Mouse (Mus musculus) hindbrain, postnatal 0 days (tissue): ENCODE results near the gene Pdp2. TPM values are rescaled to one million over a fixed set of nuclear protein-coding genes. Genes with fewer than 3 reads are reported as not detected.

Experiments
- ATAC-seq: fragments of 200-750 bp; cut with Nextera tagmentation; 2 replicates; pipeline ENCODE4 v1.8.0; 2017; ENCODE audit warnings: mild to moderate bottlenecking, moderate TSS enrichment, moderate library complexity
- DNase-seq: peaks from one replicate; pipeline ENCODE4 v3.0.0-alpha.2; 2015; ENCODE audit warnings: low spot score
- H3K27ac ChIP-seq: fragments of 300-500 bp; sonication (generic); 2 replicates; pipeline ENCODE4 v1.5.1; 2014; ENCODE audit warnings: mild to moderate bottlenecking
- H3K27me3 ChIP-seq: fragments of 300-500 bp; sonication (generic); 2 replicates; pipeline ENCODE4 v1.6.1; 2014; ENCODE audit warnings: low read length, mixed read lengths; ENCODE audit not compliant: insufficient read depth
- H3K36me3 ChIP-seq: fragments of 300-500 bp; sonication (generic); 2 replicates; pipeline ENCODE4 v1.6.1; 2014; ENCODE audit warnings: low read length, mixed read lengths; ENCODE audit not compliant: insufficient read depth
- H3K4me1 ChIP-seq: fragments of 300-500 bp; sonication (generic); 2 replicates; pipeline ENCODE4 v1.6.1; 2014; ENCODE audit warnings: antibody characterized with exemption, low read length, mixed read lengths; ENCODE audit not compliant: insufficient read depth
- H3K4me2 ChIP-seq: fragments of 300-500 bp; sonication (generic); 2 replicates; pipeline ENCODE4 v1.6.1; 2014; ENCODE audit warnings: low read depth, mild to moderate bottlenecking, low read length, moderate library complexity, mixed read lengths
- H3K4me3 ChIP-seq: fragments of 300-500 bp; sonication (generic); 2 replicates; pipeline ENCODE4 v1.5.1; 2014; ENCODE audit warnings: low read length
- H3K9ac ChIP-seq: fragments of 300-500 bp; sonication (generic); replicated peaks from 2 replicates; pipeline ENCODE4 v1.6.1; 2014; ENCODE audit warnings: mild to moderate bottlenecking, low read length, moderate library complexity, mixed read lengths
- H3K9me3 ChIP-seq: fragments of 300-500 bp; sonication (generic); 2 replicates; pipeline ENCODE4 v1.6.1; 2016; ENCODE audit warnings: low read length, mixed read lengths
- CTCF ChIP-seq: IDR thresholded peaks from 2 replicates; pipeline ENCODE4 v1.5.1; 2016; ENCODE audit warnings: antibody characterized with exemption, control low read depth, low read depth
- WGBS: fragments of 180-500 bp; shearing (Covaris S2); extraction: QIAGEN DNeasy Blood & Tissue Kit; methylation state at CpG from one replicate; pipeline ENCODE4 v1.1.7; 2014; 5-methylcytosine and 5-hydroxymethylcytosine counted together
- polyA plus RNA-seq: library from polyadenylated mRNA; unstranded; fragments of >200 nt; fragmentation: Nextera tagmentation; extraction: Ambion mirVana; gene quantifications from 2 replicates; pipeline ENCODE4 v1.2.1, GENCODE M21; 2015
- total RNA-seq: library from RNA; depleted of rRNA; stranded (reverse); fragments of >200 nt; gene quantifications from 2 replicates; pipeline ENCODE4 v1.2.3, GENCODE M21; 2014

The Pdp2 gene
- total and polyA plus RNA-seq, 2 experiments from 2014 or later: 12.3 to 14.2 TPM

- WGBS: 78% methylated on average over 5 of the region's 5 CpGs
- no peak overlapping the region for H3K4me3 ChIP-seq
Observed at GRCm38 (mm10) chr8:104620765-104621164, 29.5 kb downstream of the Pdp2 start.

GRCm38 (mm10) chr8:104624161-104624560, 32.9 kb downstream of the Pdp2 start, which contains the start of gene Cdh16:
Cdh16 (minus strand) TSS chr8:104624396.
- H3K4me1 ChIP-seq: no peaks in the 10 kb centered on the region
- no peak within 1 kb of the TSS for H3K27ac ChIP-seq
- H3K36me3 ChIP-seq: no peaks in the 10 kb centered on the region
- H3K9me3 ChIP-seq: no peaks in the 10 kb centered on the region
- ATAC-seq (no peak), DNase-seq (no peak)
- no peak within 1 kb of the TSS for H3K4me3 ChIP-seq
- no peak for TF ChIP-seq CTCF
- WGBS: 75% methylated on average over 6 of the region's 6 CpGs
- no peak within 1 kb of the TSS for H3K4me2 ChIP-seq
- H3K9ac ChIP-seq: no peak within 1 kb of the TSS
- H3K27me3 ChIP-seq: no peaks in the 10 kb centered on the region

More at GRCm38 (mm10) chr8:104620765-104621164, 29.5 kb downstream of the Pdp2 start:
- Histone ChIP-seq H3K9ac (no peak overlapping the region), H3K36me3 (no peaks in the 10 kb centered on the region), H3K4me1 (no peaks in the 10 kb centered on the region), H3K9me3 (no peaks in the 10 kb centered on the region), H3K27ac (no peak overlapping the region), H3K4me2 (no peak overlapping the region), H3K27me3 (no peaks in the 10 kb centered on the region)
- no peak for TF ChIP-seq CTCF
- no peak for DNase-seq
- ATAC-seq: no peak

GRCm38 (mm10) chr8:104627065-104627740, 36.0 kb downstream of the Pdp2 start:
- H3K27ac ChIP-seq: no peak overlapping the region
- no peak for DNase-seq
- H3K4me1 ChIP-seq: peaks cover 3% of the 10 kb centered on the region
- no peak overlapping the region for H3K4me3 ChIP-seq
- no peaks in the 10 kb centered on the region for H3K9me3 ChIP-seq
- 62% methylated on average over 4 of the region's 4 CpGs for WGBS
- H3K27me3 ChIP-seq: no peaks in the 10 kb centered on the region
- no peak overlapping the region for H3K4me2 ChIP-seq
- H3K36me3 ChIP-seq: no peaks in the 10 kb centered on the region
- no peak for ATAC-seq
- no peak for TF ChIP-seq CTCF
- no peak overlapping the region for H3K9ac ChIP-seq

- H3K9ac ChIP-seq: no peak overlapping the region
- 94% methylated on average over 21 of the region's 21 CpGs for WGBS
- H3K4me1 ChIP-seq: peaks cover 3% of the 10 kb centered on the region
- no peaks in the 10 kb centered on the region for H3K9me3 ChIP-seq
- DNase-seq: no peak
- H3K27ac ChIP-seq: no peak overlapping the region
- H3K36me3 ChIP-seq: no peaks in the 10 kb centered on the region
- no peak overlapping the region for H3K4me3 ChIP-seq
- no peak for TF ChIP-seq CTCF
- H3K27me3 ChIP-seq: no peaks in the 10 kb centered on the region
- no peak for ATAC-seq
- no peak overlapping the region for H3K4me2 ChIP-seq
Observed at GRCm38 (mm10) chr8:104628402-104628801, 37.2 kb downstream of the Pdp2 start.

GRCm38 (mm10) chr8:104629306-104630110, 38.3 kb downstream of the Pdp2 start:
- peaks cover 3% of the 10 kb centered on the region for H3K4me1 ChIP-seq
- H3K4me2 ChIP-seq: no peak overlapping the region
- H3K9me3 ChIP-seq: no peaks in the 10 kb centered on the region
- WGBS: 69% methylated on average over 22 of the region's 22 CpGs
- DNase-seq (no peak), ATAC-seq (no peak)
- no peaks in the 10 kb centered on the region for H3K27me3 ChIP-seq
- no peak for TF ChIP-seq CTCF
- no peak overlapping the region for H3K27ac ChIP-seq
- no peaks in the 10 kb centered on the region for H3K36me3 ChIP-seq
- no peak overlapping the region for H3K9ac ChIP-seq
- no peak overlapping the region for H3K4me3 ChIP-seq

GRCm38 (mm10) chr8:104630111-104630479, 38.8 kb downstream of the Pdp2 start:
- ATAC-seq: no peak
- no peak for DNase-seq
- Histone ChIP-seq H3K9me3 (no peaks in the 10 kb centered on the region), H3K4me3 (peak overlapping the region; percentile 34), H3K4me2 (peak overlapping the region; percentile 52), H3K36me3 (no peaks in the 10 kb centered on the region), H3K9ac (no peak overlapping the region; the same call in 1 of the 2 replicates), H3K27ac (no peak overlapping the region), H3K27me3 (no peaks in the 10 kb centered on the region), H3K4me1 (peaks cover 3% of the 10 kb centered on the region)
- no peak for TF ChIP-seq CTCF
- 31% methylated on average over 8 of the region's 8 CpGs for WGBS
